Mouse (Mus musculus) retina, embryonic 14.5 days (tissue): ENCODE data around the gene Cldn5.

Source experiments
- DNase-seq: peaks from one replicate; pipeline ENCODE4 v3.0.0-alpha.2; 2015; ENCODE audit warnings: low spot score

Cldn5 gene

DNA sequence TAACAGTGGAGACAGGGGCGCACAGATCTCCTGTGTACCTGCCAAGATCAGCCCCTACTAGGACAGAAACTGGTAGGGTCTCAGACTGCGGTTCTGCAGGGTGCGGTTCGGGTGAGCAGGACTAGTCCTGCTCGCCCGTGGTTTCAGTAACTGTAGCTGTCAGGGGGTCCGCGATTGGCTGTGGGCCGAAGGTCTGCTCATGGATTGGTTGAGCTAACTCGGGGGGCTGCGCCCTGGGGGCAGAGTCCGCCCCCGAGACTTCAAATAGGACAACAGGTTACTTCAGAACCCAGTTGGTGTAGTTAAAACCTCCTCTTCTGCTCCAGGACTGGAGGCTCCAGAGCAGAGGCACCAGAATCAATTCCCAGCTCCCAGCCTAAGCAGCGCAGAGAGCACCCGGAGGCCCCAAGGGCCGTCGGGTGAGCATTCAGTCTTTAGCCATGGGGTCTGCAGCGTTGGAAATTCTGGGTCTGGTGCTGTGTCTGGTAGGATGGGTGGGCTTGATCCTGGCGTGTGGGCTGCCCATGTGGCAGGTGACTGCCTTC, at the start of gene Cldn5:
Gene Cldn5, plus strand, starts transcription at position 292 of the 545 bp plus-strand sequence.
- peak; percentile 31 for DNase-seq

DNA sequence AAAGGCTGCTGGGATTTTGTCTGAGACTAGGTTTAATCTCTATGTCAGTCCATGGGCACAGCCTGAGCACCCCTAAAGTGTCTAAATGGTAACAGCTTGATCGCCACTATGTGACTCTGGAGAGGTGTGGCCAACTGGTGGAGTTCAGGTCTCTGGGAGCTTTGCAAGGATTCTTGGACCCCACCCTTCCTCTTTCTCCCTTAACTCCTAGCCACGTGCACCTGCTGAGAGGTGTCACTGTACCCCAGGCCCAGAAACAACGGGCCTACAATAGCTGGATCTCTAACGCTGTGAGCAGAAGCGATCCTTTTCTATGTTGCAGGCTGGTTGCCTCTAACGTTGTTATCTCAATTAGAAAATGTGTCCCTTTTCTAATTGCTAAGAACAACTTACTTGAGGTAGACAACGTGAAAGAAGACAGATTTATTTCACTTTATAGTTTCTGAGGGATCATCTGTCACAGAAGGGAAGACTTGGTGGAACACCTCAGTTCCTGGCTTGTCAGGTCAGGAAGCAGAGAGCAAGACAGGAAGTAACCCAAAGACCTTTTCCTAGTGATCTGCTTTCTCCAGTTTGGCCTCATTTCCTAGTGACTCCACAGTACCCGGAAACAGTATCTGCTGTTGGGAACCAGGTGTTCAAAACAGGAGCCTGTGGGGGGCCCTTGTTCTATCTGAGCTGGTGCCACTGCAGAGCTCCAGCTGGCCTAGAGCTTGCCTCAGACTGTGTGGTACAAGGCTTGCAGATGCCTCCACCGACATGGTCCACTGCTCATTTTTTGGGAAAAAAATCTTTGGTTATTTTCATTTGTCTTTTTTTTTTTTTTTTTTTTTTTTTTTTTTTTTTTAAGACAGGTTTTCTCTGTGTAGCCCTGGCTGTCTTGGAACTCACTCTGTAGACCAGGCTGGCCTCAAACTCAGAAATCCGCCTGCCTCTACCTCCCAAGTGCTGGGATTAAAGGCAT, 48.8 kb upstream of the Cldn5 start:
- no peak for DNase-seq

GRCm38 (mm10) chr16:18729185-18729584, 47.5 kb upstream of the Cldn5 start:
- DNase-seq: no peak

DNA sequence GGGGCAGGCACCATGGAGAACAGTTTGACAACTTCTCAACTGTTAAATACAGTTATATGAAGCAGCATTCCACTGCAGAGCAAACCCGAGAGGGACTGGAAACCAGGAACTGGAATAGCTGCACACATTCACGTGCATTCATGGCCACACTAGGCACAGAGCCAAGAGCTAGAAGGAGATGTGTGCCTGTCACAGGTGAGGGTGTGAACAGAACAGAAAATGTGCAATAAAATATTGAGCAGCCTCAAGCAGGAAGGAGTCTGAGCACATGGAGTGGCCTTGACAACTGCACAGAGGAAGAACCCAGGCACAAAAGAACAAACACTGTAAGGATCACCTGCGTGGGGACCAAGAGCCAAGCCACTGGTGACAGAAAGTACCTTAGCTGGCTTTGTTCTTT, 46.0 kb upstream of the Cldn5 start:
- no peak for DNase-seq

- no peak for DNase-seq
Observed at GRCm38 (mm10) chr16:18733100-18733956, 43.3 kb upstream of the Cldn5 start.

DNA sequence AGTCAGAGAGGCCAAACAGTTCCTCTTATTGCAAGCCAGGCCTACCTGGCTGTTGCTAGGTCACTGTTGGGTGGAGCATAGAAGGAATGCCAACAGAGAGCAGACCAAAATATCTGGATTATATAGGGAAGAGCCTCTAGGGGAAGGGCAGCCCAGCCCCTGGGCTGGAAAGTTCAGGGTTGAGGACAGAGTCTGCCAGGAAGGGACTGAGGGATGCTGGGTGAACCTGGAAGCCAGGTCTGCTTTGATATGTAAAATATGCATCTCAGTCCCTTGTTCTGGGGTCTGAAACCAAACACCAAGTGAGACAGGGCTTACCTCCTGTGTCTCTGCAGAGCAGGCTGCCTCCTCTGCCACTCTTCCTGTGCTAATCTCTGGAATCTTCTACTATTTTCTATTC, 38.3 kb upstream of the Cldn5 start:
- no peak for DNase-seq

- DNase-seq: no peak
Observed at GRCm38 (mm10) chr16:18746268-18747122, 30.2 kb upstream of the Cldn5 start.

- no peak for DNase-seq
Observed at GRCm38 (mm10) chr16:18751101-18751500, 25.5 kb upstream of the Cldn5 start.

DNA sequence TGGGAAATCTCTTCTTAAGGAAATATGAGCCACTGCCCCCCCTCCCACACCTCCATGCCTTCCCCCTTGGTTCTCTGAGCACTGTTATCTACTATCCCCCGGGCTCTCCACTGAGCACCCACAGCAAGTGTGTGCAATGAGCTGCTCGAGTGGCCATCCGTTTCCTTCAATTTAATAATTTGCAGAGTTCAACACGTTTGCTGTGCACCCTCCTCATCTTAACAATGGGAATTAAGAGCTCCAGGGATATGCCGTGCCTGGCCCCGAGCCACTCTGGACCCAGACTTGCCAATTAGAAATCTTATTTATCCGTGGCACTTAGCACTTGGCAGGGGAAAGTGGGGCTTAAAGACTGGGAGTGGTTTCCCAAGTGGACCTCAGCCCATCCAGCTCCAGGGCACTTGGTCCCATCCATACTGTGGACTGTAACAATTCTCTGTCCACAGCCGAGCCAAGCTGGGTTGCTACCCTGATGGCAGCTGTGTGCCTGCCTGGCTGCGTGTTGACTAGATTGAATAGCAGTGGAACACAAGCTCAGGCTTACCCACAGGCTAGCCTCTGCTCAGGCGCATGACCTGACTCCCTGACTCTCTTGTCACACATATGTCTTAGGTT, 24.7 kb upstream of the Cldn5 start:
- no peak for DNase-seq

DNA sequence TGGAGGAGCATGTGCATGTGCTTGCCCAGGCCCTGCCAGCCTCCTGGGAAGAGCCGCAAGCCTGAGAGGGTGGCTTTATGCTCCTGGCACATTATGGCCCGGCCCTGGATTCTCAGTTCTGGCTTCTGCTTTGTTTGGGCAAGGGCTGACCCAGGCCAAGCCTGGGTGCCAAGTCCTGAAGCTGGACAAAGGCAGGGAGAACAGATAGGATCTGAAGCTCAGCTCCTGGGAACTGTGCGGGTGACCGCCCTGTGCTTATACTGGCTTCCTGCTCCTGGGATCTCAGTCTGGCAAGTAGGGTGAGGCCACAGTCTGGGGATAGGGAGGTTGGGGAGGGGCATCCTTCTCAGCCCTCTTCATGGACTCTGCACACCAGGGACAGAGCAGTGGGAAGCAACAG, 14.9 kb upstream of the Cldn5 start:
- no peak for DNase-seq

- DNase-seq: no peak
Observed at GRCm38 (mm10) chr16:18762960-18763359, 13.7 kb upstream of the Cldn5 start.

- DNase-seq: no peak
Observed at GRCm38 (mm10) chr16:18766390-18766789, 10.3 kb upstream of the Cldn5 start.

GRCm38 (mm10) chr16:18769501-18769900, 7.1 kb upstream of the Cldn5 start:
- no peak for DNase-seq

DNA sequence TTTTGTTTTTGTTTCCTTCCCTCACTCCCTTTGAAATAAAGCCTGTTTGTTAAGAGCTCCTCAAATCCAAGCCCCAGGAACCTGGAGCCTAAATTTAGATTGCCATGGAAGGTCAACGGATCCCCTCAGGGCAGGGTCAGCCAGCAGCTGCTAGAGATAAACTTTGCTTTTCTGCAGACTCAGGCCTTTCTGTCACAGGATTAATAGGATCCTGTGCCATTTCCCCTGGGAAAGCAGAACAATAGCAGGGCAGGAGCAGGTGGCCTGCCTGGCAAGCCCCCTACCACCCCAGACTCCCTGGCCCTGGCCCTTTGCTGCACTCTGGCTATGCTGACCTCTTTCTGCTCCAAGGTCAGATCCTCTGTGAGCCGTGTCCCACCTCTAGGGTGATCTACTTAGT, 2.7 kb upstream of the Cldn5 start:
- peak; percentile 45 for DNase-seq

DNA sequence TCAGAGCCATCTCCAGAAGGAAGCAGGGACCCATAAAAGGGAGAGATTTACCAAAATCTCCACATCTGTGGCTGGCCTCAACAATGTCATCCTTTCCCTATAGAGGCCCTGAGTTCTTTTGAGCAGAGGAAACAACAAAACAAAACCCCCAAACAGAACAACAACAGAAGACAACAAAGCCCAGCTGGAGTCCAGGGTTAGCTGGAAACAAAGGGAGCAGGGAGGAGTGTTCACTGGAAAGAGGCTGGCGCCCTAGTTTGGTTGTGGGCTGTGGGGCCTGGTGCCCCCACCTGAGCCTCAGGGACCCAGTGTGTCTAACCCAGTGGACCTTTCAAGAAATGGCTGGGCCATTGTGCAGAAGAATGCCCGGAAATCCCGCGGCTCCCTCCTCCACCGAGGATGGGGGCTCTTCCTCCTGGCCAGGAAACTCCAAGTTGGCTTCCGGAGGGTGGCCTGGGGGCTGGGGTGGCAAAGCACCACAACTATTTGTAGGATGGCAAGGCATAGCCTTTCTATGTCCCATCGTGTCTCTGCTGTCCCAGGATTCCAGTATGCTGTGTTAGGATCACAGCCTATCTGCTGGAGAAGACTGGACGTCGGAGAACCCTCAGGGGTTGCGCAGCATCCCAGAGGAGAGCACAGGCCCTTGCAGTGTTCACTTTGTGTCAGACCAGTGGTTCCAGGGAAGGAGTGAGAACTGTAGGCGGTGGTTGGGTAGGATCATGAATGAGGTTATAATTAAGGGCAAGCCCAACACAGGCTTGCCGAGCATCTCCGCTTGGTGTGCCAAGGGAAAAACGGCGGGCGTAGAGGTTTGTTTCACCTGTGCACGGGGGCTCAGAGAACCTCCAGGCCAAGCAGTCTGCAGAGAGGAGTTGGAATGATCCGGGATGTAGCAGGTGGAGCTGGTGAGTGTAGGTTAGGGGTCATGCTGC, 759 bp upstream of the Cldn5 start:
- DNase-seq: peak; percentile 4

GRCm38 (mm10) chr16:18777101-18778080, 744 bp downstream of the Cldn5 start:
- DNase-seq: peak; percentile 47

DNA sequence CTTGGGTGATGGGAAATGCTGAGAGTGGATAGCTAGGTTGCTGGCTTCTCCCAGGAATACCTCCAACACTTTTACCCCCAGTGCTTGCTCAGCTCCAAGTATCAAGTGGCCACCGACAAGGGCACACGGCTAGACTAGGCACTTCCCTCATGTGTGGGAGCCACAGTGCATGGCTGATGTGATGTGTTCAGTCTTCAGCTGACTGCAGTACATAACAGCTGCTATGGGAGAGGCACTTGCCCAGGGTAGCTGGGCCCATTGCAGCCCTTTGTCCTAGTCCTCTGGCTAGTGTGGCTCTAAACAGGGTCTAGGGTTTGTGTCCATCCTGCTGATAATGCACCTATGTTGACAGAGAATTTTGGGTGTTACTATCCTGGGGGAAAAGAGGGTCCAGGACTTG, 1.8 kb downstream of the Cldn5 start:
- no peak for DNase-seq

GRCm38 (mm10) chr16:18781810-18782209, 5.2 kb downstream of the Cldn5 start:
- DNase-seq: no peak

- DNase-seq: no peak
Observed at GRCm38 (mm10) chr16:18785025-18785424, 8.4 kb downstream of the Cldn5 start.
